15 mouse cellular contexts compared by ENCODE assay signal in the genomic region with DNA sequence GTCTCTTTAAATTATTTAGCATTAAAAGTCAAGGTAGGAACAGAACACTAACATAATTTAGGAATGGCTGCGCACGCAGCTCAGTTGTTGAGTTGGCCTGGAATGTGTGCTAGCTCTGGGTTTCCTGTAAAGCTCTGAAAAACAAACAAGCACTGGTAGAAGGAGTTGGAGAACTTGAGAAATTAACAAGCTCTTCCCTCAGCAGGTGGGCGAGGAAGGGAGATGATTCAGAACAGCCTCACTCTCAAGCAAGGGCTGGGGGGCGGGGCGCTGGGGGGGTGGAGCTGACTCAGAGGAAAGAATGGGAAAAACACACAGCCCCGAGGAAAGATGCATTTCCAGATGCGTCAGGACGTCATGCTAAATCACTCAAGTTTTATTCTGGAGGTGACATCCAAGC. TPM values are rescaled to one million over a fixed set of nuclear protein-coding genes. Genes with fewer than 3 reads are reported as not detected.
DNase-seq lines count a peak whose midpoint lies in the region; ATAC-seq and TF ChIP-seq lines count a peak whose summit lies in the region.
"Had no signal": no experiment of that assay in that cellular context is flagged by ENCODE, and none has a peak within 500 bp of the region (broad histone marks: within the 10 kb centered on the region; RNA-seq: fewer than 3 reads in every experiment).

No protein-coding gene starts in this region.

- H3K36me3 ChIP-seq in kidney, embryonic 15.5 days: no peaks in the 10 kb centered on the region
- H3K36me3 ChIP-seq in ES-E14 (ENCODE audit: control insufficient read depth, insufficient read depth, low read length, poor library complexity, severe bottlenecking): no peaks in the 10 kb centered on the region
- no peaks in the 10 kb centered on the region for H3K36me3 ChIP-seq in limb, embryonic 12.5 days
- H3K36me3 ChIP-seq: embryonic facial prominence, embryonic 12.5 days had no signal

- no peak overlapping the region for H3K9ac ChIP-seq in kidney, embryonic 15.5 days
- no peak overlapping the region for H3K9ac ChIP-seq in ES-E14 (ENCODE audit: insufficient read depth, low read depth, low read length, poor library complexity, severe bottlenecking)
- H3K9ac ChIP-seq in limb, embryonic 12.5 days (replicated peaks): no peak overlapping the region
- H3K9ac ChIP-seq: embryonic facial prominence, embryonic 12.5 days had no signal

- in situ Hi-C loops in ES-E14 (cut with MboI; ENCODE audit: low sequenced_read_pairs in 2 of 2, unreplicated experiment in 2 of 2): no loop called here

- 23% methylated on average over 8 of the region's 8 CpGs for WGBS in kidney, embryonic 15.5 days
- 24% methylated on average over 8 of the region's 8 CpGs for WGBS in limb, embryonic 12.5 days

- no peaks in the 10 kb centered on the region for H3K27me3 ChIP-seq in kidney, embryonic 15.5 days
- no peaks in the 10 kb centered on the region; the same call in 1 of the 2 replicates for H3K27me3 ChIP-seq in limb, embryonic 12.5 days
- H3K27me3 ChIP-seq: embryonic facial prominence, embryonic 12.5 days had no signal

- DNase-seq in kidney, adult 8-10 months: no peak
- DNase-seq in ES-E14 (ENCODE audit: low read depth, low spot score): peak; percentile 56
- DNase-seq in brain, adult 2 months (ENCODE audit: low read depth, low spot score): peak; percentile 90
- no peak for DNase-seq in adrenal gland, adult 2 months
- no peak for DNase-seq in thymus, adult 18-20 months
- DNase-seq: gastrocnemius, postnatal 25 days; thymus, postnatal 25 days had no signal

- peak overlapping the region; percentile 31 for H3K4me2 ChIP-seq in kidney, embryonic 15.5 days
- H3K4me2 ChIP-seq in limb, embryonic 12.5 days: peak overlapping the region; percentile 5; the same call in 1 of the 2 replicates
- H3K4me2 ChIP-seq: embryonic facial prominence, embryonic 12.5 days had no signal

- H3K9me3 ChIP-seq in kidney, embryonic 15.5 days (replicated peaks): no peaks in the 10 kb centered on the region
- H3K9me3 ChIP-seq in ES-E14 (ENCODE audit: control insufficient read depth, insufficient read depth, low read depth, low read length): no peaks in the 10 kb centered on the region
- H3K9me3 ChIP-seq in limb, embryonic 12.5 days: no peaks in the 10 kb centered on the region
- H3K9me3 ChIP-seq: embryonic facial prominence, embryonic 12.5 days had no signal

- H3K27ac ChIP-seq in kidney, embryonic 15.5 days: peak overlapping the region; percentile 81
- H3K27ac ChIP-seq in ES-E14 (ENCODE audit: insufficient read depth, low read depth, low read length, poor library complexity, severe bottlenecking): no peak overlapping the region; the same call in 1 of the 2 replicates
- peak overlapping the region; percentile 72; the same call in 1 of the 2 replicates for H3K27ac ChIP-seq in limb, embryonic 12.5 days
- H3K27ac ChIP-seq: embryonic facial prominence, embryonic 12.5 days had no signal

- peaks cover 16% of the 10 kb centered on the region for H3K4me1 ChIP-seq in kidney, embryonic 15.5 days
- H3K4me1 ChIP-seq in ES-E14 (ENCODE audit: control insufficient read depth in 2 of 2, insufficient read depth in 2 of 2, low read length in 2 of 2, poor library complexity in 1 of 2): peaks cover 0 to 12% of the 10 kb centered on the region in 2 experiments; a peak in 2 of 4 replicates
- peaks cover 7% of the 10 kb centered on the region for H3K4me1 ChIP-seq in limb, embryonic 12.5 days (replicated peaks)

- no peak overlapping the region for H3K4me3 ChIP-seq in kidney, embryonic 15.5 days (replicated peaks)
- no peak overlapping the region for H3K4me3 ChIP-seq in ES-E14 (ENCODE audit: insufficient read depth in 1 of 2, low read depth in 1 of 2, low read length in 2 of 2, poor library complexity in 1 of 2, severe bottlenecking in 1 of 2)
- no peak overlapping the region for H3K4me3 ChIP-seq in limb, embryonic 12.5 days (replicated peaks)
- H3K4me3 ChIP-seq: embryonic facial prominence, embryonic 12.5 days had no signal

- ATAC-seq in kidney, embryonic 15.5 days (replicated peaks; ENCODE audit: low FRiP score): 0 out of 2 replicates have a peak, but pooled peaks have one; percentile 22
- ATAC-seq in limb, embryonic 12.5 days (ENCODE audit: insufficient number of reproducible peaks, insufficient read depth, low FRiP score, low TSS enrichment, low read depth): peak; percentile 33; the same call in 1 of the 2 replicates
- no peak for ATAC-seq in megakaryocyte-erythroid progenitor cell, adult 5-6 weeks (replicated peaks; ENCODE audit: low FRiP score, low TSS enrichment, poor library complexity, severe bottlenecking)
- ATAC-seq: intestine, postnatal 0 days had no signal

TF ChIP-seq in ES-E14, 5 proteins besides CTCF, POLR2A, EP300 and RAD21:
- TF ChIP-seq ZNF384 (IDR thresholded peaks at IDR 0.05; ENCODE audit: low read depth, low read length) (no peak), ZC3H11A (IDR thresholded peaks at IDR 0.05; ENCODE audit: borderline replicate concordance, low read depth, low read length) (no peak), CHD2 (IDR thresholded peaks at IDR 0.05; ENCODE audit: low read depth, low read length) (no peak), MAFK (IDR thresholded peaks at IDR 0.05; ENCODE audit: insufficient read depth, low read depth, low read length) (no peak), HCFC1 (IDR thresholded peaks at IDR 0.05; ENCODE audit: borderline replicate concordance, insufficient read depth, low read length) (no peak)

RNA-seq across cellular contexts. Expression of gene H2al2a, which starts 8.4 kb away (rescaled TPM):
- polyA plus RNA-seq in kidney, embryonic 15.5 days (2015; fragmentation: Nextera tagmentation; extraction: Ambion mirVana): not detected in 2 replicates
- not detected in 2 replicates for total RNA-seq in ES-E14 (2012; rRNA removed)
- polyA plus RNA-seq in limb, embryonic 12.5 days (2016; fragmentation: Nextera tagmentation; extraction: Ambion mirVana): not detected in 2 replicates
- total RNA-seq in megakaryocyte-erythroid progenitor cell, adult 5-6 weeks (2014; fragmentation: Nextera tagmentation): not detected in 2 replicates
- not detected in 2 replicates for total RNA-seq in megakaryocyte-erythroid progenitor cell, adult 5-6 weeks (2017)
- total RNA-seq in adrenal gland, adult 2 months (2021): not detected
- not detected in 2 replicates for polyA plus RNA-seq in adrenal gland, adult 2 months (2012; rRNA removed)
- total RNA-seq: gastrocnemius, postnatal 25 days; left cerebral cortex, postnatal 14 days; megakaryocyte, adult 5-6 weeks; MEL had no signal
- polyA plus RNA-seq: embryonic facial prominence, embryonic 12.5 days; intestine, postnatal 0 days had no signal

RNA-seq across cellular contexts. Expression of gene A930004D18Rik, which starts 32.4 kb away (rescaled TPM):
- polyA plus RNA-seq in kidney, embryonic 15.5 days (2015; fragmentation: Nextera tagmentation; extraction: Ambion mirVana): 12.0 and 15.1 TPM in 2 replicates
- total RNA-seq in ES-E14 (2012; rRNA removed): 1.9 and 6.2 TPM in 2 replicates
- 19.9 and 20.3 TPM in 2 replicates for polyA plus RNA-seq in limb, embryonic 12.5 days (2016; fragmentation: Nextera tagmentation; extraction: Ambion mirVana)
- total RNA-seq in megakaryocyte-erythroid progenitor cell, adult 5-6 weeks (2014; fragmentation: Nextera tagmentation): not detected in 2 replicates
- not detected in 2 replicates for total RNA-seq in megakaryocyte-erythroid progenitor cell, adult 5-6 weeks (2017)
- 1 to 10 TPM in 1 of 2 experiments, under 1 TPM in 1; 0.92 to 3.3 TPM for total RNA-seq in adrenal gland, adult 2 months (2021)
- 0.42 and 0.70 TPM in 2 replicates for polyA plus RNA-seq in adrenal gland, adult 2 months (2012; rRNA removed)

RNA-seq across cellular contexts. Expression of gene Skida1, which starts 43.7 kb away (rescaled TPM):
- polyA plus RNA-seq in kidney, embryonic 15.5 days (2015; fragmentation: Nextera tagmentation; extraction: Ambion mirVana): 10.3 and 11.8 TPM in 2 replicates
- 0.63 and 2.6 TPM in 2 replicates for total RNA-seq in ES-E14 (2012; rRNA removed)
- 13.9 and 14.0 TPM in 2 replicates for polyA plus RNA-seq in limb, embryonic 12.5 days (2016; fragmentation: Nextera tagmentation; extraction: Ambion mirVana)
- not detected in 2 replicates for total RNA-seq in megakaryocyte-erythroid progenitor cell, adult 5-6 weeks (2014; fragmentation: Nextera tagmentation)
- total RNA-seq in megakaryocyte-erythroid progenitor cell, adult 5-6 weeks (2017): not detected in 2 replicates
- total RNA-seq in adrenal gland, adult 2 months (2021): 1 to 10 TPM; 2.3 to 3.8 TPM
- 1.8 and 3.1 TPM in 2 replicates for polyA plus RNA-seq in adrenal gland, adult 2 months (2012; rRNA removed)

RNA-seq across cellular contexts. Expression of gene Mllt10, which starts 49.9 kb away (rescaled TPM):
- 72.9 and 73.1 TPM in 2 replicates for polyA plus RNA-seq in kidney, embryonic 15.5 days (2015; fragmentation: Nextera tagmentation; extraction: Ambion mirVana)
- total RNA-seq in ES-E14 (2012; rRNA removed): 39.7 and 40.7 TPM in 2 replicates
- polyA plus RNA-seq in limb, embryonic 12.5 days (2016; fragmentation: Nextera tagmentation; extraction: Ambion mirVana): 67.7 and 77.6 TPM in 2 replicates
- 124 and 133 TPM in 2 replicates for total RNA-seq in megakaryocyte-erythroid progenitor cell, adult 5-6 weeks (2014; fragmentation: Nextera tagmentation)
- total RNA-seq in megakaryocyte-erythroid progenitor cell, adult 5-6 weeks (2017): 71.4 and 79.9 TPM in 2 replicates
- 10 to 100 TPM; 42.8 to 44.6 TPM for total RNA-seq in adrenal gland, adult 2 months (2021)
- polyA plus RNA-seq in adrenal gland, adult 2 months (2012; rRNA removed): 22.6 and 23.2 TPM in 2 replicates

Comparison
In these comparisons a context has a peak if more than half of its experiments do, and no peak if none do; other contexts are left out.
1. DNase-seq: peak in ES-E14 (single experiment) and brain, adult 2 months (single experiment); none in kidney, adult 8-10 months (0 of 2), adrenal gland, adult 2 months (single experiment) and thymus, adult 18-20 months (0 of 2).